Mouse (Mus musculus) spleen, adult 2 months (tissue): ENCODE measurements at regions not wholly inside any gene's neighbourhood (a gene's known extent, or its start where the extent isn't known, plus 50 kb on each side); places are given as distances from the start of the nearest gene placed in this dataset.

ENCODE experiments used
- CTCF ChIP-seq: fragments of 200-500 bp; IDR thresholded peaks from 2 replicates; pipeline ENCODE4 v1.5.1; 2011; ENCODE audit warnings: mild to moderate bottlenecking, inconsistent platforms; ENCODE audit not compliant: insufficient read depth, insufficient read length, insufficient replicate concordance; ENCODE audit errors: extremely low read depth
- POLR2A ChIP-seq: fragments of 200-500 bp; IDR thresholded peaks from 2 replicates; pipeline ENCODE4 v1.6.1; 2011; ENCODE audit warnings: low read depth, low read length, inconsistent platforms

- TF ChIP-seq POLR2A (no peak), CTCF (no peak)
Measured at GRCm38 (mm10) chr10:98624103-98624502, 290.1 kb upstream of the Atp2b1 start.
